Mouse (Mus musculus) neutrophil, adult 5-6 weeks (primary cell): ENCODE measurements around the gene Kcnj10. TPM values are rescaled to one million over a fixed set of nuclear protein-coding genes. Genes with fewer than 3 reads are reported as not detected.
A peak's percentile ranks its signal among the peaks of the same experiment; 100 is the strongest.

Source experiments
- ATAC-seq: fragments of 151-379, 151-347 bp; 2 replicates; pipeline ENCODE4 v1.8.0; 2017; ENCODE audit warnings: mild to moderate bottlenecking, moderate TSS enrichment; ENCODE audit not compliant: insufficient number of reproducible peaks, poor library complexity, low FRiP score, severe bottlenecking; ENCODE audit errors: extremely low read depth
- total RNA-seq: library from RNA; stranded (forward); fragments of 200-1000 nt; gene quantifications from 2 replicates; pipeline ENCODE4 v1.2.3, GENCODE M21; 2017

The Kcnj10 gene
- total RNA-seq, result not detected in 2 replicates

GRCm38 (mm10) chr1:172340729-172341321, at the start of gene Kcnj10:
Gene Kcnj10, plus strand, starts transcription at chr1:172341210.
- peak; percentile 69 for ATAC-seq

GRCm38 (mm10) chr1:172292880-172293279, 48.1 kb upstream of the Kcnj10 start:
- ATAC-seq, result no peak

GRCm38 (mm10) chr1:172293449-172293848, 47.6 kb upstream of the Kcnj10 start:
- ATAC-seq, result no peak

GRCm38 (mm10) chr1:172295751-172296197, 45.2 kb upstream of the Kcnj10 start:
- no peak for ATAC-seq

- ATAC-seq, result no peak
Measured at GRCm38 (mm10) chr1:172296816-172297510, 44.0 kb upstream of the Kcnj10 start.

- ATAC-seq, result no peak
Measured at GRCm38 (mm10) chr1:172297611-172298537, 43.1 kb upstream of the Kcnj10 start, which contains the start of gene Atp1a2. Gene Atp1a2, minus strand, starts transcription at chr1:172298064.

GRCm38 (mm10) chr1:172299528-172299927, 41.5 kb upstream of the Kcnj10 start:
- ATAC-seq, result no peak

- no peak for ATAC-seq
Measured at GRCm38 (mm10) chr1:172300247-172300646, 40.8 kb upstream of the Kcnj10 start.

GRCm38 (mm10) chr1:172301180-172301579, 39.8 kb upstream of the Kcnj10 start:
- ATAC-seq, result no peak

- no peak for ATAC-seq
Measured at GRCm38 (mm10) chr1:172302311-172302710, 38.7 kb upstream of the Kcnj10 start.

GRCm38 (mm10) chr1:172302851-172303250, 38.2 kb upstream of the Kcnj10 start:
- no peak for ATAC-seq

GRCm38 (mm10) chr1:172304443-172304842, 36.6 kb upstream of the Kcnj10 start:
- ATAC-seq, result no peak

- ATAC-seq, result no peak
Measured at GRCm38 (mm10) chr1:172305153-172305552, 35.9 kb upstream of the Kcnj10 start.

GRCm38 (mm10) chr1:172305635-172306034, 35.4 kb upstream of the Kcnj10 start:
- no peak for ATAC-seq

- no peak for ATAC-seq
Measured at GRCm38 (mm10) chr1:172306196-172306595, 34.8 kb upstream of the Kcnj10 start.

GRCm38 (mm10) chr1:172306885-172307284, 34.1 kb upstream of the Kcnj10 start:
- no peak for ATAC-seq

- ATAC-seq, result no peak
Measured at GRCm38 (mm10) chr1:172307936-172308335, 33.1 kb upstream of the Kcnj10 start.

- no peak for ATAC-seq
Measured at GRCm38 (mm10) chr1:172308409-172308808, 32.6 kb upstream of the Kcnj10 start.

GRCm38 (mm10) chr1:172309699-172310398, 31.2 kb upstream of the Kcnj10 start:
- ATAC-seq, result peak; percentile 64
